ENCODE assay signal across 8 mouse cellular contexts in the genomic region with DNA sequence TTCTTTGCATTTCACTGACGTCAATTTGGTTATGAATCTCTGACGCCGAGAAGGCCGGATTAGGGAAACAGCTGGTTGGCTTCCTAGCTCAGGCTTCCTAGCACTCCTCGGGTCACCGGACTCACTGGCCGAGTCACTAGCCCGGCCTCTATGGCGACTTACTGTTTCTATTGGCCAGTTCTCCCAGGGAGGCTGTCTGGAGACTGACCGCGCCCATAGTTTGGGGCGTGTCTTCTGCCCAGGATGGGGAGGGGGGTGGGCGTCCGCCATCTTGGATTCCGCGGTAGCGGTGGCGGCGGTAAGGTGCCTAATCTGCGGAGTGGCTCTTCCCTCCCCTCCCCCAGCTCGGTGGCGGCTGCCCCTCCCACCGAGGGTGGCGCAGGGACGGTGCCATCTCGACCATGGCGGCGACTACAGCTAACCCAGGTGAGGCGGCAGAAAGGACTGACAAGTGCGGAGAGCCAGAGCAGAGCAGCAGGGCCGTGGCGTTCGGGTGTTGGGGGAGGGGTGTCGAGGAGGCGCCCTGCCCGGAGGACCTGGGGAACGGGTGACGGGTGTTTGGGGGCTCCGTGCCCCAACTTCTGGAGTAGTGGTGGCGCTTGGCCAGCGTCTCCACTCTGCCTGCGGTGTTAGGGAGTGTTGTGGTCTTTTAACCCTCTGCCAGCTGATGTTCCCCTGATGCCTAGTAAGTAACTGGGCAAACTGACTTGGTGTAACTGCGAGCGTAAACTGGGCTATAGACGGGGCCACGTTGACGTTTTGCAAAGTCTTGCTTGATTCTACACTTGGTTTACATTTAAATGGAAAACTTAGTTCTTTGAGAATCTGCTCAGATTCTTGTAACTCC. TPM values are rescaled to one million over a fixed set of nuclear protein-coding genes. Genes with fewer than 3 reads are reported as not detected.
A peak's percentile ranks its signal among the peaks of the same experiment; 100 is the strongest.
DNase-seq lines count a peak whose midpoint lies in the region; ATAC-seq lines count a peak whose summit lies in the region.

Gene Arnt (plus strand): TSS at position 253 of the 847 bp plus-strand sequence.

- H3K27ac ChIP-seq in hindbrain, embryonic 15.5 days (replicated peaks): peak within 1 kb of the TSS; percentile 86

- H3K4me1 ChIP-seq in hindbrain, embryonic 15.5 days (replicated peaks): peaks cover 23% of the 10 kb centered on the region

- peak within 1 kb of the TSS; percentile 79 for H3K4me2 ChIP-seq in hindbrain, embryonic 15.5 days

- H3K4me3 ChIP-seq in hindbrain, embryonic 15.5 days: peak within 1 kb of the TSS; percentile 85

- under 1% methylated on average over 47 of the region's 47 CpGs for WGBS in hindbrain, embryonic 15.5 days

- 0 out of 2 replicates have a peak, but pooled peaks cover 1% of the 10 kb centered on the region for H3K27me3 ChIP-seq in hindbrain, embryonic 15.5 days

- ATAC-seq in hindbrain, embryonic 15.5 days (ENCODE audit: low FRiP score, low read depth): peak; percentile 99

- H3K9me3 ChIP-seq in hindbrain, embryonic 15.5 days: no peaks in the 10 kb centered on the region

- peaks cover 12% of the 10 kb centered on the region for H3K36me3 ChIP-seq in hindbrain, embryonic 15.5 days

- DNase-seq in T-cell, adult 2 months (ENCODE audit: low spot score): peak; percentile 88
- DNase-seq in cerebellum, postnatal 36 days: peak; percentile 83 to 86
- peak; percentile 86 to 90 for DNase-seq in frontal cortex, postnatal 36 days (ENCODE audit: low spot score in 2 of 2)
- peak; percentile 89 for DNase-seq in left cerebral cortex, adult 11 months (ENCODE audit: low spot score)
- peak; percentile 93 to 96 for DNase-seq in lung, postnatal 4 days
- DNase-seq in retina, postnatal 7 days (ENCODE audit: low read depth, low spot score): peak; percentile 92
- DNase-seq in urinary bladder, adult 2 months (ENCODE audit: low spot score): peak; percentile 85

- peak within 1 kb of the TSS; percentile 73 for H3K9ac ChIP-seq in hindbrain, embryonic 15.5 days

RNA-seq across cellular contexts. Expression of gene Arnt, which starts in this region (rescaled TPM):
- polyA plus RNA-seq in hindbrain, embryonic 15.5 days (2015; fragmentation: Nextera tagmentation; extraction: Ambion mirVana): 15.8 and 17.5 TPM in 2 replicates
- polyA plus RNA-seq in urinary bladder, adult 2 months (2012; rRNA removed): 44.8 and 51.4 TPM in 2 replicates

Comparison
In these comparisons a context has a peak if more than half of its experiments do, and no peak if none do; other contexts are left out.
1. Peak in every context shown above with its lines: DNase-seq, ATAC-seq, H3K4me3 ChIP-seq and H3K27ac ChIP-seq.